Mouse (Mus musculus) neural tube, embryonic 11.5 days (tissue): ENCODE data around the gene Ficd. TPM values are rescaled to one million over a fixed set of nuclear protein-coding genes. Genes with fewer than 3 reads are reported as not detected.
"Not testable (repeated sequence)": the region's sequence is repeated elsewhere in the genome, so short reads cannot be mapped to it uniquely, and the experiment has no call there.

Experiments
- ATAC-seq: fragments of 200-750 bp; cut with Nextera tagmentation; 2 replicates; pipeline ENCODE4 v1.8.0; 2017; ENCODE audit warnings: moderate number of reproducible peaks, mild to moderate bottlenecking, moderate TSS enrichment, moderate library complexity; ENCODE audit not compliant: insufficient read depth, low FRiP score, low TSS enrichment
- DNase-seq: peaks from one replicate; pipeline ENCODE4 v3.0.0-alpha.2; 2015; ENCODE audit warnings: low spot score
- H3K27ac ChIP-seq: fragments of 300-500 bp; sonication (generic); 2 replicates; pipeline ENCODE4 v1.5.1; 2014; ENCODE audit warnings: low read depth, mild to moderate bottlenecking, low read length
- H3K27me3 ChIP-seq: fragments of 300-500 bp; sonication (generic); 2 replicates; pipeline ENCODE4 v1.6.1; 2014; ENCODE audit warnings: mild to moderate bottlenecking, low read length, mixed read lengths; ENCODE audit not compliant: control insufficient read depth, insufficient read depth
- H3K36me3 ChIP-seq: fragments of 300-500 bp; sonication (generic); 2 replicates; pipeline ENCODE4 v1.6.1; 2014; ENCODE audit warnings: mild to moderate bottlenecking, low read length, moderate library complexity, mixed read lengths; ENCODE audit not compliant: control insufficient read depth, insufficient read depth
- H3K4me1 ChIP-seq: fragments of 300-500 bp; sonication (generic); 2 replicates; pipeline ENCODE4 v1.6.1; 2014; ENCODE audit warnings: low read length, mixed read lengths; ENCODE audit not compliant: control insufficient read depth, insufficient read depth
- H3K4me2 ChIP-seq: fragments of 300-500 bp; sonication (generic); 2 replicates; pipeline ENCODE4 v1.6.1; 2014; ENCODE audit warnings: low read depth, mild to moderate bottlenecking, moderate library complexity
- H3K4me3 ChIP-seq: fragments of 300-500 bp; sonication (generic); 2 replicates; pipeline ENCODE4 v1.5.1; 2014; ENCODE audit warnings: low read depth, low read length
- H3K9ac ChIP-seq: fragments of 300-500 bp; sonication (generic); 2 replicates; pipeline ENCODE4 v1.6.1; 2014; ENCODE audit warnings: mild to moderate bottlenecking, low read length
- H3K9me3 ChIP-seq: fragments of 300-500 bp; sonication (generic); 2 replicates; pipeline ENCODE4 v1.6.1; 2016; ENCODE audit warnings: low read length; ENCODE audit not compliant: control insufficient read depth
- WGBS: fragments of 180-500 bp; shearing (Covaris S2); extraction: QIAGEN DNeasy Blood & Tissue Kit; methylation state at CpG from one replicate; pipeline ENCODE4 v1.1.7; 2014; 5-methylcytosine and 5-hydroxymethylcytosine counted together
- polyA plus RNA-seq: library from polyadenylated mRNA; unstranded; fragments of >200 nt; fragmentation: Nextera tagmentation; extraction: Ambion mirVana; gene quantifications from 2 replicates; pipeline ENCODE4 v1.2.1, GENCODE M21; 2014

The Ficd gene
- polyA plus RNA-seq, 1 experiment from 2014 or later = 4.7 TPM

DNA sequence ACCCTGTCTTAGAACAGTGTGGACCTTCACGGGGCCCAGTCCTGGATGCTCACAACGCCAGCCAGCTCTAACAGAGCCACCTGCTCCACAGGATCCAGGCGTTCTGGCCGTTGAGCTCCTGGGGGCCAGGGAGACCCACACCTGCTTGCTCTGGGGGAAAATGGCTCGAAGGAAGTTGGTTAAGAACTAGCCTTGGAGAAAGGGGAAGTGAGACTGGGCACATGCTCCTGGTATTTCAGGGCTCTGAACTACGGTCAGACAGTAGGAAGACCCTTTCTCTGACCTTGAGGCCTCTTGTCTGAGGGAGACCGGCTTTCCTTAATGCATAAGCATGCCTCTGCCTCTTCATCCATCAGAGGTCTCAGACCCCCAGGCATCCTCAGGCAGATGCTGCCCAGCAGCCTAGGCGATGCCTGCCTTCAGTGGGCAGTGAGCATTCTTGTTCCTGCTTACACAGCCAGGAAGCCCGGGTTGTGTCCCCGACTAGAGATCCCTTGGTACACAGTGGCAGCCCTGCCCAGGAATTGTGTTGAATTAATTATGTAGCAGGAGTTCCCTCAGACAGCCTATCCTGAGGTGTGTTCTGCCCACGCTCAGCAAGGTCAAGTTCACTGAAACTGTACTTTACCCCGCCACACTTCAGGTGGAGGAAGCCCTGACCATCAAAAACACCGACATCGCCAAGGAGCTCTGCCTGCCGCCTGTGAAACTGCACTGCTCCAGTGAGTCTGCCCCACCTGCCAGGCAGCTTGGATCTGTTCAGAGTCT is 40.7 kb downstream of the Ficd start:
- H3K4me2 ChIP-seq = no peak overlapping the region
- no peak for DNase-seq
- no peak overlapping the region for H3K4me3 ChIP-seq
- no peak for ATAC-seq
- H3K27ac ChIP-seq = no peak overlapping the region
- H3K36me3 ChIP-seq = peaks cover 7% of the 10 kb centered on the region; the same call in 1 of the 2 replicates
- H3K9ac ChIP-seq = no peak overlapping the region
- H3K4me1 ChIP-seq = peaks cover 3% of the 10 kb centered on the region; the same call in 1 of the 2 replicates
- WGBS = 95% methylated on average over 15 of the region's 15 CpGs
- no peaks in the 10 kb centered on the region for H3K9me3 ChIP-seq
- H3K27me3 ChIP-seq = no peaks in the 10 kb centered on the region

DNA sequence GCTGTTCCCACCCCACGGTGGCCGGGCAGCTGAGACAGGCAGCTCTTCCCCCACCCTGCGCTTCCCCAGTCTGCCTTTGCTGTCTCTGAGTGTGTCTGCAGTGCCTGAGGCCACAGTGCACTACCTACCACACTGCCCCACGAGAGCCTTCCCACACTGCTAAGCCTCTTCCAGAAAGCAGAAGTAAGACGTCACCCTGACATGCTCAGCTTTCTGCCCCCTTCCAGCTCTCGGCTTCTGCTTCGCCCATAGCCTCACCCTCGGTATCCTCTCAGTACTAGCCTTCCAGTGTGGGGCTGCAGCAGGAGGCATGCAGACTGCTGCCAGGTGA is 41.3 kb downstream of the Ficd start:
- H3K9me3 ChIP-seq = no peaks in the 10 kb centered on the region
- no peak overlapping the region for H3K4me3 ChIP-seq
- H3K36me3 ChIP-seq = peaks cover 7% of the 10 kb centered on the region; the same call in 1 of the 2 replicates
- H3K4me2 ChIP-seq = no peak overlapping the region
- H3K9ac ChIP-seq = no peak overlapping the region
- DNase-seq (no peak), ATAC-seq (no peak)
- 92% methylated on average over 8 of the region's 8 CpGs for WGBS
- H3K27me3 ChIP-seq = no peaks in the 10 kb centered on the region
- H3K4me1 ChIP-seq = peaks cover 3% of the 10 kb centered on the region; the same call in 1 of the 2 replicates
- H3K27ac ChIP-seq = no peak overlapping the region

DNA sequence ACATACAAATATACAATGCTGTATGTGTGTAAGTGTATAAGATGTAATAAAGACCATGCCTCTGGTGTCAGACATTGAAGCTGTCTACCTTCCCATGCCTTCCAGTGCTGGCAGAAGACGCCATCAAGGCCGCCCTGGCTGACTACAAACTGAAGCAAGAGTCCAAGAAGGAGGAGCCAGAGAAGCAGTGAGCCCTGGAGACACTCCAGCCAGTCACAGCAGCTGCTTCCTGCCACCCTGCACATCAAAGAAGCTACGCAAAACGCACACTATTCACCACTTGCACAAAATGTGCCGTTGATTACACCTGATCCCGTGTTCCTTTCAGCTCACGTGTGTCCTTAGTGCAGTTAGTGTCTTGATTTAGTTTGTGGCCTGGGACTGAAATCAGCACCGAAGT is 42.1 kb downstream of the Ficd start:
- ATAC-seq, H3K4me3 ChIP-seq, H3K4me1 ChIP-seq, H3K27ac ChIP-seq, H3K4me2 ChIP-seq, H3K9me3 ChIP-seq, H3K27me3 ChIP-seq, H3K36me3 ChIP-seq, DNase-seq, H3K9ac ChIP-seq: not testable (repeated sequence)
- 90% methylated on average over 8 of the region's 8 CpGs for WGBS

DNA sequence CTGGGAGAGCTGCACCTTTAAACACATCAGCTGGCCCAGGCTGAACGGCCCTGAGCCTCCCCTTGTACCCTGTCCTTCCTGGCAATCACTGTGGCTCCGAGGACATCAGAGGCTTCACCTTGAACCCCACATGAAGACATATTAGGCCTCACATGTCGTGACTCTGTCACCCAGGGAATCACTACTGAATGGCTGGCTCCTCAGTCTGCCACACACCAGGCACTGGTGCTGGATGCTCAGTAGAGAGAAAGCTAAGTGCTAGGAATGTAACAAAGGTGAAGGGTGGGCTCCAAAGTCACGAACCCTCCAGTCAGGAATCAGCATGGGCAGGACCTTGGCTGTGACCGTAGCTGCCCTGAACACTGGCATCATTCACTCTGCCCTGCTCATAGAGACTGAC is 44.0 kb downstream of the Ficd start:
- WGBS = 78% methylated on average over 5 of the region's 5 CpGs
- DNase-seq = no peak

DNA sequence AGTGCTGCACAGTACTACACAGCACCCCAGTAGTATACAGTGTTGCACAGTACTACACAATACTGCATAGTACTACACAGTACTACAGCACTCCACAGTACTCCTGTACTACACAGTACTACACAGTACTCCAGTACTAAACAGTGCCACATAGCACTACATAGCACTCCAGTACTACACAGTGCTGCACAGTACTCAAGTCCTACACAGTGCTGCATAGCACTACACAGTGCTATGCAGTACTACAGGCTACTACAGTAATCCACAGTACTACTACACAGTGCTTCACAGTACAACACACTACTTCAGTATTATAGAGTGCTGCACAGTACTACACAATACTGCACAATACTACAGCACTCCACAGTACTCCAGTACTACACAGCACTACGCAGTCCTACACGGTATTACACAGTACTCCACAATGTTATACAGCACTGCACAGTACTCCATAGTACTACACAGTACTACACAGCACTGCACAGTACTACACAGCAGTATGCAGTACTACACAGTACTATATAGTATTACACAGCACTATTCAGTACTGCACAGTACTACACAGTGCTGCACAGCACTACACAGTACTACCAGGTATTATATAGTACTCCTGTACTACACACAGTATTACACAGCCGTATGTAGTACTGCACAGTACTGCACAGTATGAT is 44.6 kb downstream of the Ficd start:
- no peaks in the 10 kb centered on the region for H3K4me1 ChIP-seq
- whole genome bisulfite sequencing = 94% methylated on average over 3 of the region's 3 CpGs
- H3K27me3 ChIP-seq = no peaks in the 10 kb centered on the region
- H3K4me2 ChIP-seq = no peak overlapping the region
- no peak overlapping the region for H3K27ac ChIP-seq
- H3K9me3 ChIP-seq = no peaks in the 10 kb centered on the region
- no peak overlapping the region for H3K4me3 ChIP-seq
- no peak for DNase-seq
- H3K36me3 ChIP-seq = peaks cover 7% of the 10 kb centered on the region; the same call in 1 of the 2 replicates
- ATAC-seq = no peak
- no peak overlapping the region for H3K9ac ChIP-seq

More for the DNA sequence above, 44.0 kb downstream of the Ficd start:
- H3K4me2 ChIP-seq = no peak overlapping the region
- H3K9ac ChIP-seq = no peak overlapping the region
- no peaks in the 10 kb centered on the region for H3K9me3 ChIP-seq
- no peak for ATAC-seq
- no peak overlapping the region for H3K27ac ChIP-seq
- H3K4me3 ChIP-seq = no peak overlapping the region
- H3K4me1 ChIP-seq = no peaks in the 10 kb centered on the region
- no peaks in the 10 kb centered on the region for H3K27me3 ChIP-seq
- peaks cover 7% of the 10 kb centered on the region; the same call in 1 of the 2 replicates for H3K36me3 ChIP-seq

DNA sequence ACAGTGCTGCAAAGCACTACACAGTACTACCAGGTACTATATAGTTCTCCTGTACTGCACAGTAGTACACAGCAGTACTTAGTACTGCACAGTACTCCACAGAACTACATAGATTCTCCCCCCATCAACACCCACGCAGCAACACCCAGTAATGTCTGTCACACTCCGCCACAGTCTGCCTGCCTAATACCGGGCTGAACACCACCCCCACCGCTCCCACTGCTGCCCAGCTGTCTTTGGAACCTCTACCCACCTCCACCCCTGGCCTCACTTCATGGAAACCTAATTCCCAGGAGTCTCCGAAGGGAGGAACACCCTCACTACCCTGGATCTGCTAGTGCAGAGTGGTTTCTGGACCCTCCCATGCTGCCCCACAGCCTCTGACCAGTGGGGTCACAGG is 45.2 kb downstream of the Ficd start:
- WGBS = 93% methylated on average over 5 of the region's 5 CpGs
- Histone ChIP-seq H3K36me3 (peaks cover 7% of the 10 kb centered on the region; the same call in 1 of the 2 replicates), H3K27ac (no peak overlapping the region), H3K4me3 (no peak overlapping the region), H3K4me1 (no peaks in the 10 kb centered on the region), H3K4me2 (no peak overlapping the region), H3K9ac (no peak overlapping the region), H3K27me3 (no peaks in the 10 kb centered on the region), H3K9me3 (no peaks in the 10 kb centered on the region)
- DNase-seq (no peak), ATAC-seq (no peak)

DNA sequence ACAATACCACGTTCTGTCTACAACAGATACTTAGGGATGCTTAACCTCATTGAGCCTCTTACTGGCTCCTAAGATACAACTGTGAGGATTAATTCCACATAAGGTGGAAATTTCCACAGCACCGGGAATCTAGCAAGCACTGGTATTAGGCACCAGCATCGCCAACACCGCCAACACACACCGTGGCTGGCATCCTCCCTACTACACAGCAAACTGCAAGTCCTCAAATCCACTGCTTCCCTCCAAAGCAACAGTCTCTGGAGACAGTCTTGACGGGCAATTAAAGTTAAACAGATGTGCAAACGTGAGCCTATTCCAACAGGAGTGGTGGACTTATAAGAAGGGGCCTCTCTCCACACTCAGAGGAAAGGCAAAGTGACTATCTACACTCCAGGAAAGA is 45.7 kb downstream of the Ficd start:
- Histone ChIP-seq H3K27ac (no peak overlapping the region), H3K4me3 (no peak overlapping the region), H3K4me1 (no peaks in the 10 kb centered on the region), H3K9me3 (no peaks in the 10 kb centered on the region), H3K4me2 (no peak overlapping the region), H3K9ac (no peak overlapping the region), H3K36me3 (peaks cover 5% of the 10 kb centered on the region; the same call in 1 of the 2 replicates), H3K27me3 (no peaks in the 10 kb centered on the region)
- ATAC-seq (no peak), DNase-seq (no peak)
- WGBS = 83% methylated on average over 7 of the region's 7 CpGs

DNA sequence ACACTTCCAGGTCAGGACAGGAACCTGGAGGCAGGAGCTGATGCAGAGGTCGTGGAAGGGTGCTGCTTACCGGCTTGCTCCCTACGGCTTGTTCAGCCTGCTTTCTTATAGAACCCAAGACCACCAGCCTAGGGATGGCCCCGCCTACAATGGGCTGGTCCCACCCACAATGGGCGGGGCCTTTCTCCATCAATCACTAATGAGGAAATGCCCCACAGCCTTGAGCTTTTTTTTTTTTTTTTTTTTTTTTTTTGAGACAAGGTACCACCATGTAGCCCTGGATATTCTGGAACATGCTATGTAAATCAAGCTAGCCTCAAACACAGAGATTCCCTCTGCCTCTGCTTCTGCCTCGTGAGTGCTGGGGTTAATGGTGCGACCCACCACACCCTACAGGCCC is 46.3 kb downstream of the Ficd start:
- no peak for DNase-seq
- Histone ChIP-seq H3K36me3 (peaks cover 3% of the 10 kb centered on the region; the same call in 1 of the 2 replicates), H3K4me3 (no peak overlapping the region), H3K9me3 (no peaks in the 10 kb centered on the region), H3K27ac (no peak overlapping the region), H3K27me3 (no peaks in the 10 kb centered on the region), H3K9ac (no peak overlapping the region), H3K4me2 (no peak overlapping the region), H3K4me1 (no peaks in the 10 kb centered on the region)
- 83% methylated on average over 7 of the region's 7 CpGs for WGBS
- ATAC-seq = no peak

DNA sequence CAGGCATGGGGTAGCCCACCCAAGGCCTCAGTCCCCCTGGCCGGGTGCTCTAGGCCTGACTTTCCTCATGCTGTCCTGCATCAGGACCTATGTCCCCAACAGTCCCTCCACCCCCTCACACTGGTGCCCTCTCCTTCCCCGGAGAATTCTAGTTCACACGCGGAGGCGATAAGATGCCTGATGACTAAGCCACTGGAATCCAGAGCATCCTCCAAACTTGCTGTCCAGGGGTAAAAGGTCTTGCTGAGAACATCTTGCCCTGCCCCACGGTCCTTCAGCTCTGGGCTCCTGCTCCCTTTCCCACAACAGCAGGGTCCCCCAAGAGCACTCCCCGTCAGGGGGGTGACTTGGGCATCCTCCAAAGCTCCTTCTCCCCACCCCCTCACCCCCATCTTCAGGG is 47.0 kb downstream of the Ficd start:
- no peak for DNase-seq
- no peak for ATAC-seq

More for the DNA sequence above, 47.0 kb downstream of the Ficd start:
- Histone ChIP-seq H3K27ac (no peak overlapping the region), H3K4me1 (no peaks in the 10 kb centered on the region), H3K4me2 (no peak overlapping the region), H3K36me3 (no peaks in the 10 kb centered on the region), H3K9ac (no peak overlapping the region), H3K9me3 (no peaks in the 10 kb centered on the region), H3K4me3 (no peak overlapping the region), H3K27me3 (no peaks in the 10 kb centered on the region)
- 88% methylated on average over 7 of the region's 7 CpGs for WGBS
